Mouse (Mus musculus) brain, embryonic 14.5 days (tissue): ENCODE measurements at regions not wholly inside any gene's neighbourhood (a gene's known extent, or its start where the extent isn't known, plus 50 kb on each side); places are given as distances from the start of the nearest gene placed in this dataset.

ENCODE experiments used
- CTCF ChIP-seq: fragments of 200-500 bp; IDR thresholded peaks from 2 replicates; pipeline ENCODE4 v1.5.1; 2012; ENCODE audit warnings: inconsistent platforms, mild to moderate bottlenecking, moderate library complexity, borderline replicate concordance; ENCODE audit not compliant: insufficient read depth, insufficient read length; ENCODE audit errors: extremely low read depth
- POLR2A ChIP-seq: fragments of 200-500 bp; IDR thresholded peaks from 2 replicates; pipeline ENCODE4 v1.6.1; 2012; ENCODE audit warnings: mild to moderate bottlenecking, inconsistent platforms, borderline replicate concordance; ENCODE audit not compliant: poor library complexity, insufficient read depth, insufficient read length, severe bottlenecking; ENCODE audit errors: extremely low read depth

- no peak for TF ChIP-seq POLR2A
- no peak for TF ChIP-seq CTCF
These were observed 331.9 kb upstream of the Ppp6c start for GRCm38 (mm10) chr2:39558193-39558592.
